Mouse (Mus musculus) lung, embryonic 15.5 days (tissue): ENCODE measurements around the gene Mvp. TPM values are rescaled to one million over a fixed set of nuclear protein-coding genes. Genes with fewer than 3 reads are reported as not detected.

Experiments used
- ATAC-seq: fragments of 200-750 bp; cut with Nextera tagmentation; 2 replicates; pipeline ENCODE4 v1.8.0; 2017; ENCODE audit warnings: moderate number of reproducible peaks, borderline replicate concordance; ENCODE audit not compliant: low FRiP score, low TSS enrichment; ENCODE audit errors: extremely low read depth
- H3K27ac ChIP-seq: fragments of 300-500 bp; sonication (generic); 2 replicates; pipeline ENCODE4 v1.5.1; 2015; ENCODE audit warnings: moderate library complexity, mild to moderate bottlenecking, inconsistent platforms
- H3K27me3 ChIP-seq: fragments of 300-500 bp; sonication (generic); 2 replicates; pipeline ENCODE4 v1.6.1; 2015; ENCODE audit warnings: inconsistent platforms
- H3K36me3 ChIP-seq: fragments of 300-500 bp; sonication (generic); 2 replicates; pipeline ENCODE4 v1.6.1; 2015; ENCODE audit warnings: inconsistent platforms
- H3K4me1 ChIP-seq: fragments of 300-500 bp; sonication (generic); 2 replicates; pipeline ENCODE4 v1.6.1; 2015; ENCODE audit warnings: inconsistent platforms
- H3K4me2 ChIP-seq: fragments of 300-500 bp; sonication (generic); 2 replicates; pipeline ENCODE4 v1.6.1; 2015; ENCODE audit warnings: inconsistent platforms, mild to moderate bottlenecking, moderate library complexity
- H3K4me3 ChIP-seq: fragments of 300-500 bp; sonication (generic); 2 replicates; pipeline ENCODE4 v1.5.1; 2015; ENCODE audit warnings: mild to moderate bottlenecking, inconsistent platforms
- H3K9ac ChIP-seq: fragments of 300-500 bp; sonication (generic); 2 replicates; pipeline ENCODE4 v1.6.1; 2015; ENCODE audit warnings: inconsistent platforms
- H3K9me3 ChIP-seq: fragments of 300-500 bp; sonication (generic); 2 replicates; pipeline ENCODE4 v1.6.1; 2016; ENCODE audit warnings: inconsistent platforms
- WGBS: fragments of 180-500 bp; shearing (Covaris S2); methylation state at CpG from one replicate; pipeline ENCODE4 v1.1.7; 2015; 5-methylcytosine and 5-hydroxymethylcytosine counted together
- polyA plus RNA-seq: library from polyadenylated mRNA; unstranded; fragments of >200 nt; fragmentation: Nextera tagmentation; extraction: Ambion mirVana; gene quantifications from 2 replicates; pipeline ENCODE4 v1.2.1, GENCODE M21; 2015

The Mvp gene
- polyA plus RNA-seq, 1 experiment from 2014 or later, result 13.9 TPM

DNA sequence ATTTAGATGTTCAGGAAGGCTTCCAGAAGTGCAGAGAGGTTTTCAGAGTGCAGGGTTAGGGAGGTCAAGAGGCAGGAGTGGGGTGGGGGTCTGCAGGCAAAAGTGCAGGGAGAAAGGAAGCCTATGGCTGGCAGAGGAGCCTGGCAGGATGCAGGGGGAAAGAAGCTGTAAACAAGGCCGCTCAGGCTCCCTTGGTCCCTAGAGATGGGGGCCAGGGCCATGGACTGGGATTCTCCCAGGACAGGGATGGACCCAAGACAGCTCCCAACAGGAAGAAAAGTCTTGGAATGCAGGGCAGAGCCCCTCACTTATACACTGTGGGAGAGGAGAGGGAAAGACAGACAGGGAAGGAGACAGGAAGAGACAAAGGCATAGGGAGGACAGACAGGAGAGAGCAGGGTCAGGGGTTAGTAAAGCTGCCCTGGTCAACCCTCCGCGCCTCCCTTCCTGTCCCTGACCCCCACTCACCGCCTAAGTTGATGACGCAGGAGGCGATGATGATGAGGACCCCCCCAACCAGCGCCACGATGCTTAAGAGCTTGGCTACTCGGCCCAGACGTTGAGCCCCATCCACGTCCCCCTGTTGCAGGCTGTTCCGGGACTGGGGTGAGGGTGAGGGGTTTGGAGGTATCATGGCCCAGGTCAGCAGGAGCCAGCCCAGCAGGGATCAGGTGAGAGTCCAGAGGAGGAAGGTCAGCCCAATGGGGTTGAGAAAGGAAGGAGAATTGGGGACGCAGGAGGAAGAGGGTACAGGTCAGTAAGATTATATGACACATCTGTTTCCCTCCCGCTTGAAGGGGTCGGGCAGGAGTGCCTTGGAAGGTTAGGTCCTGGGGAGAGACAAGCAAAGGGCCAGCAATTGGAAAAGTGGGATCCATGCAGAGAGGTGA is 4.2 kb upstream of the Mvp start:
- 66% methylated on average over 15 of the region's 15 CpGs for WGBS
- Histone ChIP-seq H3K4me1 (peaks cover 84% of the 10 kb centered on the region), H3K4me3 (no peak overlapping the region; the same call in 1 of the 2 replicates), H3K9ac (peak overlapping the region; percentile 21; the same call in 1 of the 2 replicates), H3K36me3 (peaks cover 26% of the 10 kb centered on the region), H3K9me3 (no peaks in the 10 kb centered on the region), H3K4me2 (peak overlapping the region; percentile 88; the same call in 1 of the 2 replicates), H3K27me3 (no peaks in the 10 kb centered on the region), H3K27ac (peak overlapping the region; percentile 98)
- ATAC-seq, result no peak

DNA sequence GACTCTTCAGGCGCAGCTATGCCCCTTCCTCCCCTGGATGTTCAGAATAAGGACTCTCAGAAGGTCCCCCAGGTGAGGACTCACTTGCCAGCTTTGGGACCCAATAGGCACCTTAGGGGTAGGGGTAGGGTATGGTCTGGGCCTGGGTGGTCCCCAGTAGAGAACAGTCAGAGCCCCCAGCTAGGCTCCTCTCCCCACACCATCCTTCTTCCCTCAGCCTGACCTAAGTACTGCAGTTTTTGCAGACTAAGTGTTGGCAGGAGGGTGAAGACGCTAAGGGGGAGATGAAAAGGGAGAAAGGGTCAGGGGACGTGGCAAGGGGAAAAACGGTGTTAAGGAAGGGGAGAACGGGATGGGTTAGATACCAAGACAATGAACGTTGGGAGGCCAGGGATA is 3.5 kb upstream of the Mvp start:
- Histone ChIP-seq H3K9me3 (no peaks in the 10 kb centered on the region), H3K27ac (peak overlapping the region; percentile 98), H3K36me3 (peaks cover 26% of the 10 kb centered on the region), H3K4me2 (peak overlapping the region; percentile 88), H3K4me3 (no peak overlapping the region), H3K4me1 (peaks cover 83% of the 10 kb centered on the region), H3K27me3 (no peaks in the 10 kb centered on the region), H3K9ac (0 out of 2 replicates have a peak overlapping the region, but pooled peaks have one; percentile 20)
- WGBS, result 30% methylated on average over 6 of the region's 6 CpGs
- no peak for ATAC-seq

DNA sequence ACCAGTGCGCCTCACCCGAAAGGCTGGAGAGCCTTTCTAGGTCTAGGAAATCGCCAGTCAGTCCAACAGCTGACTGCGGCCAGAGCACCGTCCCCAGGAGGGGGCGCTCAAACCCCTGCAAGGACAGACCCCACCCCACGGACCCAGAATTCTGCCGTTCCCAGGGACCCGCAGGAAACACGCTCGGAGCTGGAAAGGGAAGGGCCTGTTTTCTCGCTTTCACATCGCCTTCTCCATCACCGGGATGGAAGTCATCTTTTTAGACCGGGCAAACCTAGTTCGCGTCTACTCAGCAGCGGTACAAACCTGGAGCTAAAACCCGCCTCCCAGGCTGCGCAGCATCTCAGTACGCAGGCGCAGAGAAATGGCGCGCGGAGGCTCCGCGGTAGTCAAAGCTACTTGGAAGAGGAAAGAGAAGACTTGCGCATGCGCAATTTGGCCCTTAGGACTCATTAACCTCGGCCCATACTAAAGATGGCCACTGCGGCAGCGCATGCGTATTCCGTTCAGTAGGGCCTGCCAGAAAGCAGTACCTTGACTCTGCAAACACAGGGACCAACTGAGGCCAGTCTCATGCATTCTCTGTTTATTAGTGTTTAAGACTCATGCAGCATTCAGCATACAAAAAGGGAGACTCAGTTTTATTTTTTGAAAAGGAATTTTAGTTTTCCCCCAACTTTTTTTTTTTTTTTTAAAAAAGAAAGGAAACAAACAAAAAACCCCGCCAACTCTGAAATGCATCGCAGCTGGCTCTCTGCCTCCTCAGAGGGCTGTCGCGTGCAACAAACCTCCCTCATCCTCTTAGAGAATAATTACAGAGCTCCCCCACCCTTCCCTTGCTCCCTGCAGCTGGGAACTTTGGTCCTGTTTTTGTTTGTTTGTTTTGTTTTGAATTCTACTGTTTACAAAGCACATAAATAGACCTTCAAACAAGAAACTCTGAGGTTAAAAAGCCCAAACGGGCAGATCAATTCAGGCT is 2.8 kb upstream of the Mvp start, which contains the start of gene Pagr1a:
TSS of gene Pagr1a (minus strand) at position 382 of the 979 bp plus-strand sequence.
- peak within 1 kb of the TSS; percentile 87 for H3K9ac ChIP-seq
- peaks cover 22% of the 10 kb centered on the region for H3K36me3 ChIP-seq
- no peaks in the 10 kb centered on the region for H3K27me3 ChIP-seq
- H3K4me2 ChIP-seq, result peak within 1 kb of the TSS; percentile 88
- H3K4me3 ChIP-seq, result peak within 1 kb of the TSS; percentile 64
- peak; percentile 84 for ATAC-seq
- under 1% methylated on average over 39 of the region's 39 CpGs for WGBS
- H3K9me3 ChIP-seq, result no peaks in the 10 kb centered on the region
- peak within 1 kb of the TSS; percentile 98 for H3K27ac ChIP-seq
- peaks cover 77% of the 10 kb centered on the region for H3K4me1 ChIP-seq

DNA sequence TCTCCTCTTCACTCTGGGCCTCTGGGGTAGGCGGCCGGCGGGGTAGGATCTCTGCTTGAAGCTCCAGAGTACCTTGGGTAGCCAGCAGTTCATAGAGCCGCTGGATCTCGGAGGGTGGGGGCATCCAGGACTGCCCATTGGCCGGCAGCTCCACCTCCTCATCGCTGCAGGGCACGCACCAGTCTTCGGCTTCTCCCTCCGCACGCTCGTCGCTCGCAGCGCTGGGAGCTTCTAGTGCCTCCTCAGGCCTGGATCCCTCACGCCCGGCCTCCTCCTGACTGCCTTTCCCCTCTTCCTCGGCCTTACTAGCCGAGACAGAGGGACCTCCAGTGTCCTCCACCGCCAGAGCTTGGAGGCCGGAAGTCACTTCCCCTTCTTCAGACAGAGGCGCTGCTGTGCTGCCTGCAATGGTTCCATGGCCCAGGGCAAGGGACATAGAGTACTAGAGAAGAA is 2.1 kb upstream of the Mvp start:
- Histone ChIP-seq H3K27ac (peak overlapping the region; percentile 98), H3K36me3 (peaks cover 18% of the 10 kb centered on the region), H3K4me3 (peak overlapping the region; percentile 64), H3K4me1 (peaks cover 74% of the 10 kb centered on the region), H3K27me3 (no peaks in the 10 kb centered on the region), H3K9ac (peak overlapping the region; percentile 87), H3K9me3 (no peaks in the 10 kb centered on the region), H3K4me2 (peak overlapping the region; percentile 88)
- 0% methylated on average over 22 of the region's 22 CpGs for WGBS
- ATAC-seq, result peak; percentile 44

DNA sequence TGATC is 1.9 kb upstream of the Mvp start, which contains the start of gene Pagr1b:
TSS of gene Pagr1b (minus strand) at position 4 of the 5 bp plus-strand sequence.
- Histone ChIP-seq H3K27me3 (no peaks in the 10 kb centered on the region), H3K27ac (peak within 1 kb of the TSS; percentile 98), H3K4me2 (peak within 1 kb of the TSS; percentile 88), H3K4me1 (peaks cover 71% of the 10 kb centered on the region), H3K4me3 (peak within 1 kb of the TSS; percentile 64), H3K9ac (peak within 1 kb of the TSS; percentile 87), H3K9me3 (no peaks in the 10 kb centered on the region), H3K36me3 (peaks cover 18% of the 10 kb centered on the region)
- ATAC-seq, result no peak

DNA sequence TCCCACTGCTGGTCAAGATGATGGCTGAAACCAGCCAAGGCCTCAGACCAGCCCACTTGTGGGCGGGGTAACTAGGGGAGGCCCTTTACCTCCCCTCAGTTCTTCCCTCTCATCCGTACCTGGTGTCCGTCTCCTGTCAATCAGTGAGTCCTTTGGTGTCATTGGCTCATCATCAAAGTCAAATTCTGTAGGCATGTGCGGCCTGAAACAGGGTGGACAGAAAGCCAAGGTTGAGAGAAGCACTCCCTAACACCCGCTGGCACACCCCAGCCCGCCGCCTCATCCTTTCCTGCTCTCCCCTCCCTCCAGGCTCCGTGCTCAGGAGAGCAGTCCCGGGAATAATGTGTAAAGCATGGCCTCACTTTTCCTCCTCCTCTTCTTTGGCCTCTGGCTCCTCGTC is 1.7 kb upstream of the Mvp start:
- no peak for ATAC-seq
- Histone ChIP-seq H3K27ac (peak overlapping the region; percentile 98), H3K9me3 (no peaks in the 10 kb centered on the region), H3K4me2 (peak overlapping the region; percentile 88), H3K4me1 (peaks cover 69% of the 10 kb centered on the region), H3K36me3 (peaks cover 18% of the 10 kb centered on the region), H3K4me3 (peak overlapping the region; percentile 64), H3K27me3 (no peaks in the 10 kb centered on the region), H3K9ac (peak overlapping the region; percentile 87)
- WGBS, result under 1% methylated on average over 10 of the region's 10 CpGs

DNA sequence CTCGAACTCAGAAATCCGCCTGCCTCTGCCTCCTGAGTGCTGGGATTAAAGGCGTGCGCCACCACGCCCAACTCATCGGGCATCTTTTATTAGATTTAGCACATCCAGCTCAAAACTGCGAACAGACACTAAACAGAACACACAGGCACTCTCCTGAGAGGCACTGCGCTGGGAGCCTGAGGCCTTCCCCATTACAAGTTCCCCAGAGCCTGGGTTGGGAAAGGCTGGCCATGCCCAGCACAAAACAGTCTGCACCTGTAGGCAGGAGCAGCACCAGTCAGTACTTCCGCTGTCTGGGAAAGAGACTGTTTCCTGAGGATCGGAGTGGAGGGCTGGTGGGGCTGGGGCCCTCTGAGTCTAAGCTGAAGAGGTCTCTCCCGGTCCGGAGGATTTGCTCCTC is 572 bp upstream of the Mvp start:
- H3K27ac ChIP-seq, result peak overlapping the region; percentile 37; the same call in 1 of the 2 replicates
- ATAC-seq, result no peak
- peak overlapping the region; percentile 88 for H3K4me2 ChIP-seq
- H3K9me3 ChIP-seq, result no peaks in the 10 kb centered on the region
- no peaks in the 10 kb centered on the region for H3K27me3 ChIP-seq
- H3K9ac ChIP-seq, result no peak overlapping the region
- H3K36me3 ChIP-seq, result peaks cover 18% of the 10 kb centered on the region
- peak overlapping the region; percentile 64 for H3K4me3 ChIP-seq
- WGBS, result 88% methylated on average over 12 of the region's 12 CpGs
- peaks cover 60% of the 10 kb centered on the region for H3K4me1 ChIP-seq

DNA sequence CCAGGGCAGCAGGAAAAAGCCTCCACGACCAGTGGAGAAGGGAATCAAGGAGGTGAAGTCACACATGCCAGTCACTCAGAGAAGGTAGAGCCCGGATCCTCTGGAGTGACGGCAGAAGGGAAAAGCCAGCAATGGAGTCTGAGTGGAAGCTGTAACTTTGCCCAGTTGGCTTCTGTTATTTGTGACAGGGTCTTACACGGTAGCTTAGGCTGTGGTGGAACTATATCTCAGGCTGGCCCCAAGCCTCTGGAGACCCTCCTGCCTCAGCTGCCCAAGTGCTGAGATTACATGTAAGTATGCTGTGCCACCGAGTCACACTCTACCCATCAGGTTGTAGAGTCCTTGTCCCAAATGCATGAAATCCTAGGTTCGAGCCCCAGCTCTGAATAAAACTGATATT is 1.0 kb downstream of the Mvp start:
- no peak for ATAC-seq
- Histone ChIP-seq H3K9ac (no peak overlapping the region), H3K4me3 (no peak overlapping the region), H3K9me3 (no peaks in the 10 kb centered on the region), H3K27ac (no peak overlapping the region), H3K27me3 (no peaks in the 10 kb centered on the region), H3K4me2 (no peak overlapping the region; the same call in 1 of the 2 replicates), H3K36me3 (peaks cover 18% of the 10 kb centered on the region), H3K4me1 (peaks cover 47% of the 10 kb centered on the region)
- 90% methylated on average over 6 of the region's 6 CpGs for WGBS

DNA sequence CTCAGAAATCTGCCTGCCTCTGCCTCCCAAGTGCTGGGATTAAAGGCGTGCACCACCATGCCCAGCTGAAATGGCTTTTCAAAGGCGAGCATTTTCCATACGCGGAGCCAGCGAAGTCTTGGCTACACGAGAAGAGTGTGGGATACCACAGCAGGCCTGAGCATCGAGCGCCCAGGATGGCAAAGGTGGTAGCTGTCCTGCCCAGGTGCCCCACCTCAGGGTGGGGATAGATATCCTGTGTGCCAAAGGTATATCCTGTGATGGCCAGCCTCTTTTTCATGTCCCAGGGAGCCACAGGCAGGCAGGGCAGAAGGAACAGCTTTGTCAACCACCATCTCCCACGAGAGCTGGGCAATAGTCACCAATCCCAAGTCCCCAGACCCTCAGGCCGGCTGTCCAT is 1.6 kb downstream of the Mvp start:
- Histone ChIP-seq H3K9ac (no peak overlapping the region), H3K4me3 (no peak overlapping the region), H3K36me3 (peaks cover 18% of the 10 kb centered on the region), H3K27me3 (no peaks in the 10 kb centered on the region), H3K9me3 (no peaks in the 10 kb centered on the region), H3K4me2 (no peak overlapping the region), H3K4me1 (peaks cover 41% of the 10 kb centered on the region), H3K27ac (no peak overlapping the region)
- no peak for ATAC-seq
- WGBS, result 93% methylated on average over 10 of the region's 10 CpGs

DNA sequence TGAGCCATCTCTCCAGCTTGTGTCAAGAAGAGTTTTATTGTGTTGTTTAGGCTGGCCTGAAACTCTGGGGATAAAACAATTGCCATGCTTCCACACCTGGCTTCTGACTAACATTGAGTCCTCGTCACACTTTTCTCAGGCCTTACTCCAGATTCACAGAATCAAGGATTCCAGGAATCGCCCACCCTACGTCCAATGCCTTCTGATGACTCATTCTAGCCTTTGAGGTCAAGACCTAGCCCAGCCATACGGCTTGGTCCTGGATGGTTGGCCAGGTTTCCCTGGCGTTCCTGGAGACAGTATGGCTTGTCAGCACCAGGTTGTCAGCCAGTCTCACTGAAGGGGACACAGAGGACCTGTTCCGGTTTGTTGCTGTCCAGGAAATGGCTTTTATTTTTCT is 2.0 kb downstream of the Mvp start:
- peaks cover 38% of the 10 kb centered on the region for H3K4me1 ChIP-seq
- no peak for ATAC-seq
- no peaks in the 10 kb centered on the region for H3K27me3 ChIP-seq
- no peak overlapping the region for H3K9ac ChIP-seq
- no peak overlapping the region for H3K4me2 ChIP-seq
- peaks cover 18% of the 10 kb centered on the region for H3K36me3 ChIP-seq
- H3K27ac ChIP-seq, result no peak overlapping the region
- no peaks in the 10 kb centered on the region for H3K9me3 ChIP-seq
- WGBS, result 80% methylated on average over 6 of the region's 6 CpGs
- H3K4me3 ChIP-seq, result no peak overlapping the region

DNA sequence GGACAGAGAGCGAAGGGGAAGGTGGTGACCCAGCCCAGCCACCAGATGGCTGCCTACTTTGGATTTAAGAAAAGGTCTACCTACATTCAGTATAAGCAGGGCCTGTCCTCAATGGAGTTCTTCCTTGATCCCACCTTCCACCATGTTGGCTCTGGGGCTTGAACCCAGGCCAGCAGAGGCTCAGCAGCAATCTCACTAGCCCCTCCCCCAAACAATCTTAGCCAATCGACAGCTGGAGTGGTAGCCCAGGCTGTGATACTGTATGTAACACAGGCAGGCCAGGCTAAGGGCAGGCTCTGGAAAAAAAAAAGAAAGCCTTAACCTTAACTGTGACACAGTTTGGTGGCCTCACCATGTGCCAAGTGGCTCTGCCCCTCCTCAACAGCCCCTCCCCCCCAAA is 2.7 kb downstream of the Mvp start:
- Histone ChIP-seq H3K27me3 (no peaks in the 10 kb centered on the region), H3K4me2 (no peak overlapping the region), H3K36me3 (peaks cover 18% of the 10 kb centered on the region), H3K4me1 (peaks cover 38% of the 10 kb centered on the region), H3K4me3 (no peak overlapping the region), H3K9me3 (no peaks in the 10 kb centered on the region), H3K9ac (no peak overlapping the region), H3K27ac (no peak overlapping the region)
- WGBS, result 60% methylated on average over 2 of the region's 2 CpGs
- ATAC-seq, result no peak

DNA sequence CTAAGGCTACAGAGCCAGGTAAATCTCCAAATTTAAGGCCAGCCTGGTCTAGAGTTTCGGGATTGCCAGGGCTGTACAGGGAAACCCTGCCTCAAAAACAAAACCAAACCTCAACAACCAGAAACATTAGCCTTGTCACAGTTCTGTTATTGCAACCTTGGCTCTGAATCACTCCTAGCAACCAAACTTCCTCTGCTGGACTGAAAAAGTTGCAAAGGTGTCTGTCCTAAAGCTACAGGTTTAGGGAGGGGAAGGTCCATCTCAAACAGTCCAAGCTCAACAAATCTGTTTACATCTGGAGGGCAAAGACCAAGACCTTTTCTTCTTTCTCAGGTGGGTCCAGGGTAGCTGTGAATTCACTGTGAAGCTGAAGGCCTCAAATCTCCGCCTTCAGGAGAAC is 3.4 kb downstream of the Mvp start:
- H3K27ac ChIP-seq, result no peak overlapping the region
- H3K4me1 ChIP-seq, result peaks cover 37% of the 10 kb centered on the region
- H3K4me3 ChIP-seq, result no peak overlapping the region
- H3K9me3 ChIP-seq, result no peaks in the 10 kb centered on the region
- no peak overlapping the region for H3K9ac ChIP-seq
- H3K4me2 ChIP-seq, result no peak overlapping the region
- no peak for ATAC-seq
- WGBS, result 93% methylated on average over 2 of the region's 2 CpGs
- H3K27me3 ChIP-seq, result no peaks in the 10 kb centered on the region
- peaks cover 18% of the 10 kb centered on the region for H3K36me3 ChIP-seq
